Mouse (Mus musculus) monocyte, adult 2 months (primary cell): ENCODE data around the gene Ncmap.
A peak's percentile ranks its signal among the peaks of the same experiment; 100 is the strongest.

Experiments used
- DNase-seq, 2 experiments: peaks; one replicate each; pipeline ENCODE4 v3.0.0; 2022; ENCODE audit warnings: low spot score in 2 of 2, low read depth in 1 of 2

Gene Ncmap

GRCm38 (mm10) chr4:135397991-135398390 lies at the start of gene Ncmap:
Ncmap (minus strand) TSS chr4:135398227.
- DNase-seq: no peak

- no peak for DNase-seq
These were observed 44.4 kb upstream of the Ncmap start for GRCm38 (mm10) chr4:135442473-135442872.

- peak in 1 of 2 experiments; percentile 31 for DNase-seq
These were observed 42.0 kb upstream of the Ncmap start for GRCm38 (mm10) chr4:135439904-135440522.

GRCm38 (mm10) chr4:135439188-135439647 lies 41.2 kb upstream of the Ncmap start:
- peak; percentile 45 to 59 for DNase-seq

GRCm38 (mm10) chr4:135437924-135438323 lies 39.9 kb upstream of the Ncmap start:
- no peak for DNase-seq

GRCm38 (mm10) chr4:135436291-135436690 lies 38.3 kb upstream of the Ncmap start:
- no peak for DNase-seq

- no peak for DNase-seq
These were observed 36.4 kb upstream of the Ncmap start for GRCm38 (mm10) chr4:135434395-135434789.

GRCm38 (mm10) chr4:135433443-135434394 lies 35.7 kb upstream of the Ncmap start, which contains the start of gene Rcan3:
Rcan3 (minus strand) TSS chr4:135433853.
- DNase-seq: peak; percentile 14 to 28

GRCm38 (mm10) chr4:135433086-135433442 lies 35.0 kb upstream of the Ncmap start:
- DNase-seq: no peak

GRCm38 (mm10) chr4:135429990-135430760 lies 32.1 kb upstream of the Ncmap start:
- no peak for DNase-seq

- no peak for DNase-seq
These were observed 31.4 kb upstream of the Ncmap start for GRCm38 (mm10) chr4:135429383-135429782.

- DNase-seq: no peak
These were observed 28.6 kb upstream of the Ncmap start for GRCm38 (mm10) chr4:135426587-135426986.

- DNase-seq: no peak
These were observed 27.6 kb upstream of the Ncmap start for GRCm38 (mm10) chr4:135425625-135426024.

GRCm38 (mm10) chr4:135420961-135421360 lies 22.9 kb upstream of the Ncmap start:
- DNase-seq: no peak

GRCm38 (mm10) chr4:135420416-135420815 lies 22.4 kb upstream of the Ncmap start:
- no peak for DNase-seq

- no peak for DNase-seq
These were observed 22.0 kb upstream of the Ncmap start for GRCm38 (mm10) chr4:135419996-135420395.

- DNase-seq: peak; percentile 41 to 43
These were observed 18.3 kb upstream of the Ncmap start for GRCm38 (mm10) chr4:135416367-135416766.

GRCm38 (mm10) chr4:135413491-135413890 lies 15.5 kb upstream of the Ncmap start:
- DNase-seq: no peak

- peak in 1 of 2 experiments; percentile 34 for DNase-seq
These were observed 13.6 kb upstream of the Ncmap start for GRCm38 (mm10) chr4:135411633-135412032.

- DNase-seq: no peak
These were observed 8.2 kb upstream of the Ncmap start for GRCm38 (mm10) chr4:135406180-135406579.

- DNase-seq: no peak
These were observed 6.9 kb upstream of the Ncmap start for GRCm38 (mm10) chr4:135404916-135405315.
